Mouse (Mus musculus): ENCODE measurements around the gene 2010111I01Rik. TPM values are rescaled to one million over a fixed set of nuclear protein-coding genes. Genes with fewer than 3 reads are reported as not detected.

2010111I01Rik gene
- polyA plus RNA-seq, 1 experiment from 2014 or later: 122 TPM

DNA sequence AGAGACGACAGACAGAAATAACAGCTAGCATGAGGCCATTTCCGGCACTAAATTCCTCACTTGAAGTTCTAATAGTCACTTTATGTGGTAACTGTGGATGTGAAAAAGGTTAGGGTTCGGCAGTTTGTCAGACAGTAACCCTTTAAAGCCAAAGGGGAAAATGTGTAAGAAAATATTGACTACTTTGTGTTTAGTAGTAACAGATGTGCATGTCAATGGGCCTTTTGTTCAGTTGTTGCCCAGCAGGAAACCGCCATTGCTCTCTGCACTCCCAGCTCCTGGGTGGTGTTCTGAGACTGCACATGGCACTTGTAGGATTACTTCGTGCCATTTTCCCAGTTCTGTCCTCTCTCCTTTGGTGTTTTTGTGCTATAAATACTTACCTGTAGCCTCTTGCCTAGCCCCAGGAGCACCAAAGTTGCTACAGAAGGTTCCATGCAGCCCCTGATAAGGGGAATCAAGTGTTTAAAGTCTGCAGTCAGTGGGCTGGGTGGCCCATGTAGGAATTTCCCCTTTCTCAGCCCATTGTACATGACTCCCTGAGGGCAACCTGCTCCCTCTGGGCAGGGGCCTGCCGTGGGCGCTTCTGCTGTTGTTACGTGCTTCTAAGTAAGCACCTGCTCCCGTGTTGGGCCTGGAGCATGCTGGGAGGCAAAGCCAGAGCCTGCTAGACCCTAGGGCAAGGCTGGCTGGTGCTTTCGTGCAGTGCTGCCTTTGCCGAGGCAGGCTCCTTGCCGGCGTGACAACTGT lies 206.8 kb downstream of the 2010111I01Rik start:
- Histone ChIP-seq H3K27me3 (ENCODE audit: low read depth, poor library complexity, severe bottlenecking) (no peaks in the 10 kb centered on the region; the same call in 1 of the 2 replicates), H3K9me3 (replicated peaks) (no peaks in the 10 kb centered on the region), H3K4me3 (0 out of 2 replicates have a peak overlapping the region, but pooled peaks have one; percentile 18), H3K27ac (peak overlapping the region; percentile 95), H3K36me3 (no peaks in the 10 kb centered on the region), H3K4me1 (peaks cover 51% of the 10 kb centered on the region)
- WGBS: 38% methylated on average over 13 of the region's 13 CpGs
- DNase-seq (ENCODE audit: low spot score): peak; percentile 53

- Histone ChIP-seq H3K9me3 (replicated peaks) (no peaks in the 10 kb centered on the region), H3K36me3 (no peaks in the 10 kb centered on the region), H3K27ac (peak overlapping the region; percentile 95), H3K27me3 (ENCODE audit: low read depth, poor library complexity, severe bottlenecking) (no peaks in the 10 kb centered on the region; the same call in 1 of the 2 replicates), H3K4me3 (0 out of 2 replicates have a peak overlapping the region, but pooled peaks have one; percentile 18), H3K4me1 (peaks cover 51% of the 10 kb centered on the region)
- DNase-seq (ENCODE audit: low spot score): no peak
- WGBS: 78% methylated on average over 3 of the region's 3 CpGs
Measured at GRCm38 (mm10) chr13:63172097-63172445, 207.4 kb downstream of the 2010111I01Rik start.

- Histone ChIP-seq H3K27me3 (ENCODE audit: low read depth, poor library complexity, severe bottlenecking) (no peaks in the 10 kb centered on the region; the same call in 1 of the 2 replicates), H3K9me3 (replicated peaks) (no peaks in the 10 kb centered on the region), H3K4me3 (no peak overlapping the region), H3K36me3 (no peaks in the 10 kb centered on the region), H3K27ac (no peak overlapping the region), H3K4me1 (peaks cover 51% of the 10 kb centered on the region)
- no peak for DNase-seq (ENCODE audit: low spot score)
- 74% methylated on average over 6 of the region's 6 CpGs for WGBS
Measured at GRCm38 (mm10) chr13:63174252-63175020, 209.7 kb downstream of the 2010111I01Rik start.

- H3K4me3 ChIP-seq: no peak overlapping the region
- H3K27ac ChIP-seq: no peak overlapping the region
- no peaks in the 10 kb centered on the region for H3K36me3 ChIP-seq
- no peak for DNase-seq (ENCODE audit: low spot score)
- no peaks in the 10 kb centered on the region for H3K9me3 ChIP-seq (replicated peaks)
- H3K27me3 ChIP-seq (ENCODE audit: low read depth, poor library complexity, severe bottlenecking): no peaks in the 10 kb centered on the region; the same call in 1 of the 2 replicates
- WGBS: 85% methylated on average over 4 of the region's 4 CpGs
- peaks cover 34% of the 10 kb centered on the region for H3K4me1 ChIP-seq
Measured at GRCm38 (mm10) chr13:63176131-63176530, 211.4 kb downstream of the 2010111I01Rik start.

- Histone ChIP-seq H3K27me3 (ENCODE audit: low read depth, poor library complexity, severe bottlenecking) (no peaks in the 10 kb centered on the region; the same call in 1 of the 2 replicates), H3K4me3 (no peak overlapping the region), H3K4me1 (peaks cover 23% of the 10 kb centered on the region), H3K36me3 (no peaks in the 10 kb centered on the region), H3K27ac (no peak overlapping the region), H3K9me3 (replicated peaks) (no peaks in the 10 kb centered on the region)
- WGBS: 93% methylated on average over 4 of the region's 4 CpGs
- DNase-seq (ENCODE audit: low spot score): no peak
Measured at GRCm38 (mm10) chr13:63177232-63177631, 212.5 kb downstream of the 2010111I01Rik start.

DNA sequence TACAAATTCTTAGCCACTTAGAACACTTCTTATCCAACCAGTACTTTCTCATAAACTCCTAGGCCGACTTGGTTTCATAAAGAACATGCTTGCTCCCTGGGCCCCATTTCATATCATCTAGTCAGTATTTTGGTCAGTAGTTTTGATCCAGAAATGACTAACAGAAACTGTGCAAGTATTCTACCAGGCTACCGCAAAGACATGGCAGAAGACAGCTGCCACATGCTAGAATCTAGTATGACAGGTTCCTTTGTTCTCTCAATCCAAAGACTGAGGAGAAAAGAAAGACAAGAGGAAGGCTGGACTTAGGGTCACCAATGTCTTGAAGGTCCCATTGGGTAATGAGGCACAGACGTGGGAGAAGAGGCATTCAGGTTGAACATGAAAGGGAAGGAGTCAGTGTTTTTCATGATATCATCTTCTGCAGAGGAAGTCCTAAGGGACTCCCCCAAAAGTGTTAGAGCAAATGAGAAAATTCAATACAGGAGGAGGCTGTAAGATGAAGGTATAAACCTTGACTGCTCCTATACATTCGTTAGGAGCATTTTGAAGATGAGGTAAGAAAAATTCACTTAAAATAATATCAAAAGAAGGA lies 216.0 kb downstream of the 2010111I01Rik start:
- no peaks in the 10 kb centered on the region for H3K9me3 ChIP-seq (replicated peaks)
- H3K27me3 ChIP-seq (ENCODE audit: low read depth, poor library complexity, severe bottlenecking): no peaks in the 10 kb centered on the region
- no peak overlapping the region for H3K27ac ChIP-seq
- no peak for DNase-seq (ENCODE audit: low spot score)
- no peak overlapping the region for H3K4me3 ChIP-seq
- 91% methylated on average over 4 of the region's 4 CpGs for WGBS
- H3K36me3 ChIP-seq: no peaks in the 10 kb centered on the region
- H3K4me1 ChIP-seq: peaks cover 6% of the 10 kb centered on the region; the same call in 1 of the 2 replicates

DNA sequence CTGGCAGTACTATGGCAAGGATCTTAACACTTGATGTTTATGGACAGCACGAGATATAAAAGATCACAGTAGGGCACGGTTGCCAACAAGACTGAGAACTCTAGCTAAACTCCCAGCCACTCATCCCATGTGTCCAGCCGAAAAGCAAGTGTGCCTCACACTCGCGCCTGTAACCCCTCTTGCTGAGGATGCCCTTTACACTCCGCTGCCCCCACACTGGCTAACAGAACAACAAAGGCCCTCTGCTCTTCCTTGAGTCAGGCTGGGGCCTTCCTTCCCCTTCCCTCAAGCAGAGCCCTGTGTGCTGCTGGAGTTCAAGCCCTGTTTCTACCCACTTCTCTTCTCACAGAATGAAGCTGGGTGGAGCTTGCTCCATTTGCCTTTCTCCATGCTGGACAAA lies 220.3 kb downstream of the 2010111I01Rik start:
- no peak for DNase-seq (ENCODE audit: low spot score)
- peak overlapping the region; percentile 37 for H3K27ac ChIP-seq
- H3K9me3 ChIP-seq (replicated peaks): no peaks in the 10 kb centered on the region
- peaks cover 39% of the 10 kb centered on the region for H3K4me1 ChIP-seq
- no peak overlapping the region for H3K4me3 ChIP-seq
- WGBS: 85% methylated on average over 6 of the region's 6 CpGs
- H3K36me3 ChIP-seq: no peaks in the 10 kb centered on the region
- no peaks in the 10 kb centered on the region for H3K27me3 ChIP-seq (ENCODE audit: low read depth, poor library complexity, severe bottlenecking)

DNA sequence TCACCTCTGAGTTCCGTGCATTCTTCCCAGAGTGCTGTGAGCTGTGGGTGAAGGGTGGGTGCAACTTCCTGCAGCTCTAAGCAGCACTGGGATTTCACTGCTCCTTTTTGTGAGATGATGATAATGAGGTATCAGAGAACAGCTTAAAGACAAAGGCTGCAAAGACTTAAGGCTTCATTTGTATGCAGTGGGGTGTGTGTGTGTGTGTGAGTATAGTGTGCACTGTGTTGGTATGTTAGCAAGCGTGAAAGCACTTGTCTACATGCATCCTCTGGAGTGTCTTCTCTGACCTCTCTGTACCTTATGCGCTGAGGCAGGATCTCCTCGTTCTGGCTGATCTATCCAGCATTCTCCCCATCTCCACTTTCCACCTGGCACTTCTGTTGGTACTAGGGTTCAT lies 221.5 kb downstream of the 2010111I01Rik start:
- 85% methylated on average over 4 of the region's 4 CpGs for WGBS

DNA sequence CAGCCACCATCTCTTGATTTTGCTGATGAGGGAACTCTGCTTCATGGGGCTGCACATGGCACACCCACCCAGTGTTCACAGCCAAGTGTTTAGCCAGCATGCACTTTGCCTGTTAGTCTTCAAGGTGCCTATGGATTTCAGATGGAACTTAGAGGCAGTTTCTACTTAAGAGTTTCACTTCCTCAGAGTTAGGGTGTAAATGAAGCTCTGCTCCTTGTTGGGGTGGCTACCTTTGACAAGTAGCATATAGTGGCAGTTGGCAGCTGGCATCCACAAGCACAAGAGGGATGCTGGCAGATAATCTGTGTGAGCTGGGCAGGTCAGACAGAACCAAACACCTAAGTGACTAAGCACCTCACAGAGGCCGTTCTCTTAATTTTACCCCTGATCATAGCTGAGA lies 221.9 kb downstream of the 2010111I01Rik start:
- H3K4me1 ChIP-seq: peaks cover 48% of the 10 kb centered on the region
- 83% methylated on average over 1 of the region's 1 CpGs for WGBS
- no peak for DNase-seq (ENCODE audit: low spot score)
- no peaks in the 10 kb centered on the region for H3K36me3 ChIP-seq
- no peaks in the 10 kb centered on the region for H3K27me3 ChIP-seq (ENCODE audit: low read depth, poor library complexity, severe bottlenecking)
- no peak overlapping the region for H3K4me3 ChIP-seq
- no peaks in the 10 kb centered on the region for H3K9me3 ChIP-seq (replicated peaks)
- peak overlapping the region; percentile 79 for H3K27ac ChIP-seq

More for the DNA sequence above, 221.5 kb downstream of the 2010111I01Rik start:
- DNase-seq (ENCODE audit: low spot score): no peak
- Histone ChIP-seq H3K4me1 (peaks cover 48% of the 10 kb centered on the region), H3K4me3 (no peak overlapping the region), H3K9me3 (replicated peaks) (no peaks in the 10 kb centered on the region), H3K27ac (peak overlapping the region; percentile 79), H3K36me3 (no peaks in the 10 kb centered on the region), H3K27me3 (ENCODE audit: low read depth, poor library complexity, severe bottlenecking) (no peaks in the 10 kb centered on the region)

GRCm38 (mm10) chr13:63187145-63188143 lies 222.8 kb downstream of the 2010111I01Rik start:
- no peaks in the 10 kb centered on the region; the same call in 1 of the 2 replicates for H3K36me3 ChIP-seq

DNA sequence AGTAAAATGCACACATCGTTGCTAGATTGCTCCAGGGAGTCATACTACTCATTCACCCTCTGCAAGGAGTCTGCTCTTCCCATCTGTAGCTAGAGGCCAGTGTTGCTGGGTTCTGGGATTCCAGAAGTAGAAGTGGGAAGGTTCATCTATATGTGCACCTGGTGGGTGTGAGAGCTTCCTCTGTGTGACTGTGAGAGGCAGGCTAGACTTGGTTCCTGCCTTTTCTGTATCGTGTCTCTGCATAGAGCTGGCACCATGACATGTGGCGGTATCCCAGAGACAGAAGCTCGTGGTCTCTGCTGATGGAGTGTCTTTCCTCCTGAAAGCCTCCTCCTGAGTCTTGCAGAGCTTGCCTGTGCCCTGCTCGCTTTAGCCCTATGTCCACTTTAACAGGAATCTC lies 223.6 kb downstream of the 2010111I01Rik start:
- 81% methylated on average over 5 of the region's 5 CpGs for WGBS
- DNase-seq (ENCODE audit: low spot score): no peak
- H3K27ac ChIP-seq: peak overlapping the region; percentile 79; the same call in 1 of the 2 replicates
- no peaks in the 10 kb centered on the region; the same call in 1 of the 2 replicates for H3K36me3 ChIP-seq
- peaks cover 48% of the 10 kb centered on the region for H3K4me1 ChIP-seq
- no peaks in the 10 kb centered on the region for H3K9me3 ChIP-seq (replicated peaks)
- no peak overlapping the region for H3K4me3 ChIP-seq
- H3K27me3 ChIP-seq (ENCODE audit: low read depth, poor library complexity, severe bottlenecking): no peaks in the 10 kb centered on the region

More at GRCm38 (mm10) chr13:63187145-63188143, 222.8 kb downstream of the 2010111I01Rik start:
- DNase-seq (ENCODE audit: low spot score): peak; percentile 42
- peak overlapping the region; percentile 79 for H3K27ac ChIP-seq
- no peaks in the 10 kb centered on the region for H3K27me3 ChIP-seq (ENCODE audit: low read depth, poor library complexity, severe bottlenecking)
- WGBS: 59% methylated on average over 13 of the region's 13 CpGs
- no peaks in the 10 kb centered on the region for H3K9me3 ChIP-seq (replicated peaks)
- H3K4me3 ChIP-seq: no peak overlapping the region
- H3K4me1 ChIP-seq: peaks cover 48% of the 10 kb centered on the region

- 57% methylated on average over 2 of the region's 2 CpGs for WGBS
- DNase-seq (ENCODE audit: low spot score): no peak
- H3K27me3 ChIP-seq (ENCODE audit: low read depth, poor library complexity, severe bottlenecking): no peaks in the 10 kb centered on the region
- H3K4me1 ChIP-seq: peaks cover 48% of the 10 kb centered on the region
- no peaks in the 10 kb centered on the region; the same call in 1 of the 2 replicates for H3K36me3 ChIP-seq
- no peaks in the 10 kb centered on the region for H3K9me3 ChIP-seq (replicated peaks)
- H3K4me3 ChIP-seq: no peak overlapping the region
- H3K27ac ChIP-seq: no peak overlapping the region
Measured at GRCm38 (mm10) chr13:63188811-63189210, 224.1 kb downstream of the 2010111I01Rik start.
